Mouse (Mus musculus) lung, postnatal 0 days (tissue): Measurements from ENCODE around the gene Tnfrsf21.

Source experiments
- CTCF ChIP-seq: IDR thresholded peaks from 2 replicates; pipeline ENCODE4 v1.5.1; 2016; ENCODE audit warnings: antibody characterized with exemption, mild to moderate bottlenecking
- EP300 ChIP-seq: IDR thresholded peaks from 2 replicates; pipeline ENCODE4 v1.6.1; 2016; ENCODE audit warnings: antibody characterized with exemption, mild to moderate bottlenecking, control low read depth

GRCm38 (mm10) chr17:43053943-43054342, 37.6 kb downstream of the Tnfrsf21 start:
- TF ChIP-seq CTCF (no peak), EP300 (no peak)
